Mouse (Mus musculus) forebrain, embryonic 15.5 days (tissue): ENCODE results near the gene Bmf. TPM values are rescaled to one million over a fixed set of nuclear protein-coding genes. Genes with fewer than 3 reads are reported as not detected.
A peak's percentile ranks its signal among the peaks of the same experiment; 100 is the strongest.
"Not testable (repeated sequence)": the region's sequence is repeated elsewhere in the genome, so short reads cannot be mapped to it uniquely, and the experiment has no call there.

Source experiments
- ATAC-seq: fragments of 200-750 bp; cut with Nextera tagmentation; replicated peaks from 2 replicates; pipeline ENCODE4 v1.8.0; 2017; ENCODE audit warnings: mild to moderate bottlenecking, moderate TSS enrichment, moderate library complexity
- H3K27ac ChIP-seq: fragments of 300-500 bp; sonication (generic); replicated peaks from 2 replicates; pipeline ENCODE4 v1.5.1; 2015; ENCODE audit warnings: mild to moderate bottlenecking, inconsistent platforms
- H3K27me3 ChIP-seq: fragments of 300-500 bp; sonication (generic); 2 replicates; pipeline ENCODE4 v1.6.1; 2015; ENCODE audit warnings: inconsistent platforms
- H3K36me3 ChIP-seq: fragments of 300-500 bp; sonication (generic); 2 replicates; pipeline ENCODE4 v1.6.1; 2015; ENCODE audit warnings: mild to moderate bottlenecking, inconsistent platforms
- H3K4me1 ChIP-seq: fragments of 300-500 bp; sonication (generic); 2 replicates; pipeline ENCODE4 v1.6.1; 2015; ENCODE audit warnings: inconsistent platforms
- H3K4me2 ChIP-seq: fragments of 300-500 bp; sonication (generic); replicated peaks from 2 replicates; pipeline ENCODE4 v1.6.1; 2015; ENCODE audit warnings: mild to moderate bottlenecking, inconsistent platforms
- H3K4me3 ChIP-seq: fragments of 300-500 bp; sonication (generic); 2 replicates; pipeline ENCODE4 v1.5.1; 2015; ENCODE audit warnings: mild to moderate bottlenecking, inconsistent platforms
- H3K9ac ChIP-seq: fragments of 300-500 bp; sonication (generic); replicated peaks from 2 replicates; pipeline ENCODE4 v1.6.1; 2015; ENCODE audit warnings: mild to moderate bottlenecking, inconsistent platforms
- H3K9me3 ChIP-seq: fragments of 300-500 bp; sonication (generic); 2 replicates; pipeline ENCODE4 v1.6.1; 2016; ENCODE audit warnings: inconsistent platforms
- WGBS: fragments of 180-500 bp; shearing (Covaris S2); methylation state at CpG from one replicate; pipeline ENCODE4 v1.1.7; 2015; ENCODE audit warnings: mixed read lengths; 5-methylcytosine and 5-hydroxymethylcytosine counted together
- polyA plus RNA-seq: library from polyadenylated mRNA; unstranded; fragments of >200 nt; fragmentation: Nextera tagmentation; extraction: Ambion mirVana; gene quantifications from 2 replicates; pipeline ENCODE4 v1.2.1, GENCODE M21; 2015

Bmf gene
- polyA plus RNA-seq, 1 experiment from 2014 or later: 1.3 TPM

DNA sequence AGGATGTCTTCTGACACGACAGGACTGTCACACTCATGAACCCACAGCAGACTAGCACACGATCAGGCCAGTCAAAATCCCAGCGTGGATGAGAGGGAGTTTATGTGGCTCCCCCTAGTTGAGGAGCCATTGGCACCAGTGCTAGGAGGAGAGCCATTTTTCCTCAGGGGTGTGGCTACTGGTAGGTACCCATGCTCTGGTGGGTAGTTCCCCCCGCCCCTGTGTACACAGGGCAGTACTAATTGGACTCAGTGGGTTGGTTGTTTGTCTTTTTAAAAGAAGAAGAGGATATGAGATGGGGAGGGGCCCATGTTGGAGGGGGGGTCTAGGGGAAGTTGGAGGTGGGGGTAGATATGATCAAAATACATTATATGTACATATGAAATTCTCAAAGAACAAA lies 12.5 kb upstream of the Bmf start:
- no peak for ATAC-seq
- no peak overlapping the region for H3K4me3 ChIP-seq
- no peaks in the 10 kb centered on the region for H3K4me1 ChIP-seq
- H3K36me3 ChIP-seq: no peaks in the 10 kb centered on the region
- H3K9ac ChIP-seq: no peak overlapping the region
- no peak overlapping the region for H3K4me2 ChIP-seq
- no peaks in the 10 kb centered on the region for H3K27me3 ChIP-seq
- H3K9me3 ChIP-seq: no peaks in the 10 kb centered on the region
- H3K27ac ChIP-seq: no peak overlapping the region
- WGBS: 90% methylated on average over 4 of the region's 4 CpGs

DNA sequence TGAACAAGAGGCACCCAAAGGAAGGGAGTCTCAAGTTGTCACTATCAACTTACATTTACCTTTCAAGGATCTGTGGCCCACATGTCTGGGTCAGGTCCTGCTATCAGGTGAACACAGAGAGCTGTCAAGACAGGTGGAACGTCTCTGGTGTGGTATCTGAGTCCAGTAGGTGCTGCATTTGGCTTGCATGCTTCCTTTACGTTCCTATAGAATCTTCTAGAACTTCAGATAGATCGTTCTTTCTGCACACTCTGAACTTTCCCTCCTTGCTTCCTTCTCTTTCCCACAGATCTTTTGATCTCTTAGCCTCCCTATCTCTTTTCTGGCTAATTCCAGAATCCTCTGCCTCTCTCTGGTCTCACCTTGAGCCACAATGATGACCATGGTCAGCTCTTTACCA lies 8.9 kb upstream of the Bmf start:
- H3K4me2 ChIP-seq: no peak overlapping the region
- 92% methylated on average over 3 of the region's 3 CpGs for WGBS
- no peaks in the 10 kb centered on the region for H3K36me3 ChIP-seq
- ATAC-seq: no peak
- no peak overlapping the region for H3K27ac ChIP-seq
- no peaks in the 10 kb centered on the region for H3K9me3 ChIP-seq
- H3K4me1 ChIP-seq: no peaks in the 10 kb centered on the region
- no peak overlapping the region for H3K4me3 ChIP-seq
- no peaks in the 10 kb centered on the region for H3K27me3 ChIP-seq
- no peak overlapping the region for H3K9ac ChIP-seq

DNA sequence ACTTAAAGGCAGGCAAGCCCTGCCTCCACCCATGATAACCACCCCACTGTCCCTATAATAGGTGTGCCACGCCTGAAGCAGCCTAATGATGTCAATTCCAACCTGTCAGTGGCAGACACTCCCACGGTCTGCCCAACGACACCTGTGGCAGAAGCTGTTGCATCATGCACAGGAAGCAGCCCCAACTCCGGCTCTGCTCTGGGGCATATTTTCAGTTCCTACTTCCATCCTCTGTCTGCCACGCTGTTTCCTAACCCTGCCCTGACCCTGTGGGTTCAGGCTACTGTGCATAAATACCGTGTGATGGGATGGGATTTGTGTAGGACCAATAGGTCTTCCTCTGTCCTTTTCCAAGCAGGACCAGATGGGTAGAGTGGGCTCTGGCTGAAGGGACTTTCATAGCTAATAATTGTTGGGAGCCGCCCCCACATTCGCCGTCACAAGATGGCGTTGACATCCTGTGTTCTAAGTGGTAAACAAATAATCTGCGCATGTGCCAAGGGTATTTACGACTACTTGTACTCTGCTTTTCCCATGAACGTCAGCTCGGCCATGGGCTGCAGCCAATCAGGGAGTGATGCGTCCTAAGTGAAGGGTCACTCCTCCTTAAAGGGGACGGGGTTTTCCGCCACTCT lies 5.0 kb upstream of the Bmf start:
- not testable (repeated sequence) for H3K36me3 ChIP-seq, H3K4me1 ChIP-seq, H3K9me3 ChIP-seq, H3K27me3 ChIP-seq
- Histone ChIP-seq H3K9ac (peak overlapping the region; percentile 37), H3K4me2 (peak overlapping the region; percentile 46), H3K27ac (peak overlapping the region; percentile 68), H3K4me3 (peak overlapping the region; percentile 40)
- ATAC-seq: peak; percentile 57
- 68% methylated on average over 15 of the region's 17 CpGs for WGBS

- Histone ChIP-seq H3K36me3 (no peaks in the 10 kb centered on the region), H3K4me1 (peaks cover 28% of the 10 kb centered on the region), H3K9ac (no peak overlapping the region), H3K27me3 (no peaks in the 10 kb centered on the region), H3K9me3 (no peaks in the 10 kb centered on the region), H3K27ac (no peak overlapping the region), H3K4me2 (no peak overlapping the region), H3K4me3 (no peak overlapping the region)
- 33% methylated on average over 2 of the region's 2 CpGs for WGBS
- no peak for ATAC-seq
Observed at GRCm38 (mm10) chr2:118551606-118552005, 2.1 kb upstream of the Bmf start.

DNA sequence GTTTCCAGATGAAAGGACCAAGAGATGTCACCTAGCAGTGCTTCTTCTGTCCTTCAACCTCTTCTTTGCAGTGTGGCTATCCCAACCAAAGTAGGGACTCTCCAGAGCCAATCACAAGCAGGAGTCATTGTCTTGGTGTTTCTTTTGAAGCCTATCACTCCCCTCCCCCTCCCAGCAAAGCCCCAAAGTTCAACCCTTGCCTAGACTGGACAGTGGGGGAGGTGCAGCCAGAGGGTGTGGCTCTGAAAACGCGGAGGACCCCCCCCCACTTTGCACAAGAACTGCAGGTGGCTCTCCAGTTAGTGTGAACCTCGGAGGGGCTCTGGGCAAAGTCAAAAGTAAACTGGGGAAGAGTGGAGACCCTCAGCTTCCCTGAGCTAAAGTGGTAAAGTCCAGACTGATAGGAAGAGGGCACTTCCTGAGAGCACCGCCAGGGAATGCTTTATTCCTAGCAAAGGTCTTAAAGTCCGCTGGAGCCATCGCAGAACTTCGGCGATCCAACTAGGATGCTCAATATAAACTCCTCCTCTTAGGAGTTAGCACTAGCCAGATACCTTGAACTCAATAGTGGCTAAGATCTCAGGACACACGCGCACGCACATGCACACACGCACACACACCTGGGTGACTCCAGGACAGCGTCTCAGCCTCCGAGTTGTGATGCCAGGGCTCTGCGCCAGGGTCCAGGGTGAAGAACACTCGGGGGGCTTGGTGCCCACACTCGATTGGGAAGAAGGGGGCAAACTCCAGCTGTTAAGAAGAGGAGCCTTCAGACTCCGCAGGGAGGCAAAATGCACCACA lies 866 bp downstream of the Bmf start:
- Histone ChIP-seq H3K36me3 (no peaks in the 10 kb centered on the region), H3K27me3 (no peaks in the 10 kb centered on the region), H3K4me2 (peak overlapping the region; percentile 88), H3K9me3 (no peaks in the 10 kb centered on the region), H3K4me1 (peaks cover 57% of the 10 kb centered on the region), H3K9ac (peak overlapping the region; percentile 62), H3K4me3 (peak overlapping the region; percentile 76), H3K27ac (no peak overlapping the region)
- under 1% methylated on average over 18 of the region's 18 CpGs for WGBS
- 0 out of 2 replicates have a peak, but pooled peaks have one; percentile 1 for ATAC-seq

GRCm38 (mm10) chr2:118547541-118548016 lies 1.9 kb downstream of the Bmf start:
- 15% methylated on average over 9 of the region's 9 CpGs for WGBS
- ATAC-seq: no peak
- H3K27ac ChIP-seq: no peak overlapping the region
- H3K4me2 ChIP-seq: no peak overlapping the region
- H3K9ac ChIP-seq: no peak overlapping the region
- no peaks in the 10 kb centered on the region for H3K9me3 ChIP-seq
- no peaks in the 10 kb centered on the region for H3K27me3 ChIP-seq
- H3K4me3 ChIP-seq: no peak overlapping the region
- peaks cover 63% of the 10 kb centered on the region for H3K4me1 ChIP-seq
- no peaks in the 10 kb centered on the region for H3K36me3 ChIP-seq

GRCm38 (mm10) chr2:118546798-118547165 lies 2.7 kb downstream of the Bmf start:
- Histone ChIP-seq H3K4me1 (peaks cover 63% of the 10 kb centered on the region), H3K4me2 (no peak overlapping the region), H3K4me3 (no peak overlapping the region), H3K9ac (no peak overlapping the region), H3K36me3 (no peaks in the 10 kb centered on the region), H3K27ac (no peak overlapping the region), H3K9me3 (no peaks in the 10 kb centered on the region), H3K27me3 (no peaks in the 10 kb centered on the region)
- WGBS: 55% methylated on average over 3 of the region's 3 CpGs
- ATAC-seq: no peak

DNA sequence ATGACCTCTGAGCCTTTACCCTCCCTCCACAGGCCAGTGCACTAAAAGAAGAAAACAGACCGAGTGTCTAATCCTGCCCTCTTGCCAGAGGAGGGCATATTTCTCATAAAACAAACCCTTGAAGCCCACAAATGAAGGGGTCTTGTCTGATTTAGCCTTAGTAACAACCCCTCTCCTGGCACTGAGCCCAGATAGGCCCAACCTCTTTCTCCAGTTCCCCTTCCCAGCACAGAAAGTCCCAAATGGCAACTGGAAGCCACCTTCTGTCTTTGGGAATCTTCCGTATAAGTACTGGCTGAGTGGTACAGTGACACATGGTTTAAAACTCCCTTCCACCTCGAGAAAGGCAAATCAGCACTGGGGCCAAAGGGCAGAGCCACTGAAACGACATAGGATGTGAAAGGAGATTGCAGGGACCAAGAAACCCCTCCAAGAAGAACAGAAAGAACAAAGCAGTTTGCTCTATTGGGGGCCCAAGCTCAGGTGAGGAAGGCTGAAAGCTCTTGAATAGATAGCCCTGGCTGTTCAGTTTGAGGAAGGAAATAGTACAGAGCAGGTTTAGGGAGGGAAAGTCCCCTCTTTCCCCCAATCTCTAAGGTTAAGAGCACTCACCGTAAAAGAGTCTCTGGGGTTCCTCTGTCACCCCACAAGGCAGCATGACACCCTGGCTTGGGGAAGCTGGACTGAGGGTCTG lies 3.2 kb downstream of the Bmf start:
- H3K36me3 ChIP-seq: no peaks in the 10 kb centered on the region
- H3K27me3 ChIP-seq: no peaks in the 10 kb centered on the region
- peaks cover 63% of the 10 kb centered on the region for H3K4me1 ChIP-seq
- H3K9me3 ChIP-seq: no peaks in the 10 kb centered on the region
- peak overlapping the region; percentile 14 for H3K9ac ChIP-seq
- no peak overlapping the region for H3K4me2 ChIP-seq
- H3K27ac ChIP-seq: peak overlapping the region; percentile 47
- no peak for ATAC-seq
- no peak overlapping the region for H3K4me3 ChIP-seq
- 24% methylated on average over 5 of the region's 5 CpGs for WGBS

DNA sequence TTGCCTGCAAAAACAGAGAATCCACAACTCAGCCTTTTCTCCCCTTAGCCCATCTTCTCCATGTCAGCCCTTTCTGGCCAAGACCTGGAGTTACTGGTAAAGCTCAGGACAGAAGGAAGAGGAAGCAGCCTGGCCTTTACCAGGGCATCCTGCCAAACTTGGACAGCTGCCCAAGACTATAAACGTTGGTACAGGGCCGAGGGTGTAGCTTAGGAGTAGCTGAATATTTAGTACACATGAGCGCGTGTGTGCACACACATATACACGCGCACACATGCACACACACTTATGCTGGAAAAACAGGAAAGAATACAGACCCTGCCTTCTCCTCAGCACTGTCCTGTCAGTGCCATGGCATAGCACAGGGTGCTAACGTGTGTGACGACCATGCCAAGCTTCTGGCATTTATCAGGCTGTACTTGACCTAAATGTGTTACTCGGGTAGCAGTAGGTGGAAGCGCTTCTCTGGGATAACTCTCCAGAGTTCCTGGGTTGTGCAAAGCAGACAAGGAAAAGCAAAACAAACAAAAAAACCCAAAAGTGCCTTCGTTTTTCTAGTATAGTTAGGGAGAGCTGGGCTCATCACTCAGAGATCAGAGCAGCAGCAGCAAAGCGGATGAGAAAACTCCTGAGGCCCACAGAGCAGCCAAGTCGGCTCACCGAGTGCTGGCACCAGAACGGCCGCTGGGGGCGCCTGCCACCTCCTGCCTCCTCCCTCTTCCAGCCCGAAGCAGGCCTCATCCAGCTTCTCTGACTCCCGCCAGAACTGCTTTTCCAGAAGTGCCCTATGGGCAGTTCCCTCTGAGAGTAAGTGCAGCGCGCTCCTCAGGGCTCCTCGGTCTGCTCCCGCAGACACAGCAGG lies 4.0 kb downstream of the Bmf start:
- 17% methylated on average over 23 of the region's 23 CpGs for WGBS
- peak; percentile 15 for ATAC-seq
- H3K4me2 ChIP-seq: no peak overlapping the region

DNA sequence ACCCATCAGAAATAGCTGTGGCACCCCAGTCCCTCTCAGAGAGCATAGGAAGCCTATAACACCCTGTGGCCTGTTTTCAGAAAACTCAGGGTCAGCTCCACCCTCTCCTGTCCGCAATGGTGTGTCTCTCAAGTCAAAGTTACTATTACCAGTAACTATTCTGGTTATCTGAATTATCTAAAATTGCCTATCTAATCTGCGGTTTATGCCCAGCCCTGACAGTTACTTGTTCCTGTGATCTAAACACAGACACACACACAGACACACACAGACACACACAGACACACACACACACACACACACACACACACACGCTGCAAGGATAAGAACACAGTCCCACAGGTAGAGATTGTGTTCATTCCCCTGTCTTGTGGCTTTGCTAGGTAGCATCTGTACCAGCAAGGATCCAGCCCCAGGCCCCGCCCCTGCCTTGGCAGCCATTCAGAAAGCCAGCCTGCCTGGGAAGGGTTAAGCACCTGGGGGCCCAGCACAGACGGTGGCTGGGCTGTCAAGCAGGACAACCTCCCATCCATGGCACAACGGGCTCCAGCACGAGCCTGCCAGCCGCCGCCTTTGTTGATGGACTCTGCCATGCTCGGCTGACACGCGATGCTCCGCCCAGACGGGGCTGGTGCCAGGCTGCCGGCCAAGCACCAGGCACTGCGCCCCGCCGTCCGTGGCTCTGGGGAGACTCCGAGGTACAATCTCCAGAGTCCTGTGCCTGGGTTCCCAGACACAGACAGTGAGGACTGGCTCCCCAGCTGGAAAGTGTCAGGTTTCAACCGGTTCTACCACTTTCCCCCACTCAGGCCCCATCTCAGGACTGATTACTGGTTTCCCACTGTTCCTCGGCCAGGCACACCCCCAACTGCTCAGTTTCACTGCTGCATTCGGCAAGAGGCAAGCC lies 5.3 kb downstream of the Bmf start:
- Histone ChIP-seq H3K36me3 (no peaks in the 10 kb centered on the region), H3K27ac (peak overlapping the region; percentile 68), H3K4me2 (peak overlapping the region; percentile 53), H3K9ac (peak overlapping the region; percentile 38), H3K9me3 (no peaks in the 10 kb centered on the region), H3K4me1 (peaks cover 58% of the 10 kb centered on the region), H3K4me3 (peak overlapping the region; percentile 34), H3K27me3 (no peaks in the 10 kb centered on the region)
- ATAC-seq: peak; percentile 75
- WGBS: 8% methylated on average over 23 of the region's 23 CpGs

More for the DNA sequence above, 4.0 kb downstream of the Bmf start:
- H3K27ac ChIP-seq: peak overlapping the region; percentile 47
- H3K9ac ChIP-seq: peak overlapping the region; percentile 14
- no peaks in the 10 kb centered on the region for H3K9me3 ChIP-seq
- peaks cover 63% of the 10 kb centered on the region for H3K4me1 ChIP-seq
- no peaks in the 10 kb centered on the region for H3K27me3 ChIP-seq
- H3K4me3 ChIP-seq: no peak overlapping the region
- H3K36me3 ChIP-seq: no peaks in the 10 kb centered on the region
